Mouse (Mus musculus): ENCODE results near the gene Gm21885. TPM values are rescaled to one million over a fixed set of nuclear protein-coding genes. Genes with fewer than 3 reads are reported as not detected.
A peak's percentile ranks its signal among the peaks of the same experiment; 100 is the strongest.
"Not testable (repeated sequence)": the region's sequence is repeated elsewhere in the genome, so short reads cannot be mapped to it uniquely, and the experiment has no call there.

Gm21885 gene
- polyA plus RNA-seq, 1 experiment, result not detected

- no peak overlapping the region for H3K27ac ChIP-seq (ENCODE audit: insufficient read depth, low read depth, low read length)
- H3K4me3 ChIP-seq (ENCODE audit: insufficient read depth, low read length), result peak overlapping the region; percentile 33
- TF ChIP-seq CTCF (IDR thresholded peaks at IDR 0.05; ENCODE audit: low read depth, low read length) (peak; percentile 54), POLR2A (IDR thresholded peaks at IDR 0.05; ENCODE audit: borderline replicate concordance, low read depth, low read length) (no peak)
- H3K4me1 ChIP-seq (ENCODE audit: control insufficient read depth, insufficient read depth, low read length), result peaks cover 10% of the 10 kb centered on the region
Observed at GRCm38 (mm10) chr11:94265134-94265785, 16.4 kb upstream of the Gm21885 start.

- H3K4me1 ChIP-seq (ENCODE audit: control insufficient read depth, insufficient read depth, low read length), result peaks cover 12% of the 10 kb centered on the region
- H3K4me3 ChIP-seq (ENCODE audit: insufficient read depth, low read length); H3K27ac ChIP-seq (ENCODE audit: insufficient read depth, low read depth, low read length): not testable (repeated sequence)
Observed at GRCm38 (mm10) chr11:94266155-94266554, 15.5 kb upstream of the Gm21885 start.

DNA sequence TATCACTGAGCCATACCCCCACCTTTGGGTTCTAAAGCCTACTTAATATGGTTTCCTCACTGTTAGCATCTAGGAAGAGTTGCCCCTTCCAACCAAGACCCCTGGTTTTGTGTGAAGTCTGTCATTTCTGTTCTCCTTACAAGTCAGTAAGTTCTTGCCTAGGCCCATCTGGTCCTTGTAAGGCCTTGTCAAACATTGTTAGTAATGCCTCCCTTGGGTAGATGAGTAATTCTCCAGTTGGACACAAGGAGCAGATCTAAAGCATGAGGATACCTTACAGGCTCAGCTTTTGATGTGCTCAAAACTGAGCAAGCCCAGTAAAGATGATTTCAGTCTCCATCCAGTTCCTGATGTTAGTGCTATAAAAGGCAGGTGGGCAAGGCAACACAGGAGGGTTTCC is 12.9 kb upstream of the Gm21885 start:
- Histone ChIP-seq H3K4me1 (ENCODE audit: control insufficient read depth, insufficient read depth, low read length) (peaks cover 15% of the 10 kb centered on the region), H3K27ac (ENCODE audit: insufficient read depth, low read depth, low read length) (no peak overlapping the region), H3K4me3 (ENCODE audit: insufficient read depth, low read length) (no peak overlapping the region)
- TF ChIP-seq CTCF (IDR thresholded peaks at IDR 0.05; ENCODE audit: low read depth, low read length) (no peak), POLR2A (IDR thresholded peaks at IDR 0.05; ENCODE audit: borderline replicate concordance, low read depth, low read length) (no peak)

- no peak for TF ChIP-seq POLR2A (IDR thresholded peaks at IDR 0.05; ENCODE audit: borderline replicate concordance, low read depth, low read length)
- TF ChIP-seq CTCF (IDR thresholded peaks at IDR 0.05; ENCODE audit: low read depth, low read length), result no peak
- no peak overlapping the region for H3K27ac ChIP-seq (ENCODE audit: insufficient read depth, low read depth, low read length)
- H3K4me3 ChIP-seq (ENCODE audit: insufficient read depth, low read length), result no peak overlapping the region
- peaks cover 12% of the 10 kb centered on the region; the same call in 1 of the 2 replicates for H3K4me1 ChIP-seq (ENCODE audit: control insufficient read depth, insufficient read depth, low read length)
Observed at GRCm38 (mm10) chr11:94269906-94270305, 11.8 kb upstream of the Gm21885 start.

- Histone ChIP-seq H3K4me3 (ENCODE audit: insufficient read depth, low read length) (no peak overlapping the region), H3K27ac (ENCODE audit: insufficient read depth, low read depth, low read length) (no peak overlapping the region), H3K4me1 (ENCODE audit: control insufficient read depth, insufficient read depth, low read length) (peaks cover 12% of the 10 kb centered on the region; the same call in 1 of the 2 replicates)
- TF ChIP-seq CTCF (IDR thresholded peaks at IDR 0.05; ENCODE audit: low read depth, low read length) (no peak), POLR2A (IDR thresholded peaks at IDR 0.05; ENCODE audit: borderline replicate concordance, low read depth, low read length) (no peak)
Observed at GRCm38 (mm10) chr11:94271015-94271414, 10.7 kb upstream of the Gm21885 start.

DNA sequence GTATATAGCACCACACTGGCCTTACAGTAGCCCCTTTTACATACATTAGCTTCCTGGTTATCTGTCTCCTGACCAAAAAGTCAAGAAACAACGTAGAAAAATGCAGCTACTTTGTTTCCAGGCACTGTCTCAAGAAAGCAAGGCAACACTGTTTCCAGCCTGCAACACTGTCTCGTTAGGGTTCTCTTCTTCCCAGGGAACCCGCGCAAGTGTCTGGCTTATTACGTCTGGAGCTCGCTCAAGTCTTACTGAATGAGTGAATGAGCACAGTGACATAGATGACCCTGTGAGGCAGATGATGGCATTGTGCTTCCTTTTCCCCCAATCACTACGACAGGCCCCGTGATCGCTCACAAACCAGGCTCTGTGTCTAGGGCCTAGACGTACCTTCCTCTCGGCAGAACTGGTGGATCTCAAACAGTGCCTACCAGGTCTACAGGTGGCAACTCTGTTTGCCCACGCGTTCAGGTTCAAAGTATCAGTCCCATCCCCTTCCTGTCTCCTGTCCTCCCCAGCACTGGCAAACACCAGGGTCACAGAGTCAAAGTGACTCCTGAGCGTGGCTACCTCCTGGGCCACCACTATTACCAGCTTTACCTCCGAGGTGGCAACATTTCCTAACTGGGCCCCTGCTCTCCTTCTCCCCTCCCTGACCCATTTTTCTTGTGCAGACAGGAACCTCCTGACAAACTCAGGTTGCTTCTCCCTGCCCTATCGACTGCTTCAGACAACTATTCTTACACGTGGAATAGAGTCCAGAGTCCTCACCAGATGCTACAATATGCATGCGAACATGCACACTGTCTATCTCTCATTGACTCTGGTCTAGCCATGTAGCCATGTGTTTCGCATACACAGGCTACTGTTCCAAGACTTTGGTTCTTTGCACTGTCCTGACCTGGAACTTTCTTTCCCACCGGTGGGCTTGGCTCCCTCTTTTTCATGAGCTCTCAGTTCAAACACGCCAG is 8.4 kb upstream of the Gm21885 start:
- H3K27ac ChIP-seq (ENCODE audit: insufficient read depth, low read depth, low read length), result no peak overlapping the region
- TF ChIP-seq POLR2A (IDR thresholded peaks at IDR 0.05; ENCODE audit: borderline replicate concordance, low read depth, low read length), result no peak
- TF ChIP-seq CTCF (IDR thresholded peaks at IDR 0.05; ENCODE audit: low read depth, low read length), result no peak
- H3K4me1 ChIP-seq (ENCODE audit: control insufficient read depth, insufficient read depth, low read length), result peaks cover 12% of the 10 kb centered on the region; the same call in 1 of the 2 replicates
- no peak overlapping the region for H3K4me3 ChIP-seq (ENCODE audit: insufficient read depth, low read length)

GRCm38 (mm10) chr11:94274206-94274867 is 7.3 kb upstream of the Gm21885 start:
- peaks cover 12% of the 10 kb centered on the region; the same call in 1 of the 2 replicates for H3K4me1 ChIP-seq (ENCODE audit: control insufficient read depth, insufficient read depth, low read length)
- no peak overlapping the region for H3K27ac ChIP-seq (ENCODE audit: insufficient read depth, low read depth, low read length)
- TF ChIP-seq POLR2A (IDR thresholded peaks at IDR 0.05; ENCODE audit: borderline replicate concordance, low read depth, low read length) (no peak), CTCF (IDR thresholded peaks at IDR 0.05; ENCODE audit: low read depth, low read length) (no peak)
- no peak overlapping the region for H3K4me3 ChIP-seq (ENCODE audit: insufficient read depth, low read length)

DNA sequence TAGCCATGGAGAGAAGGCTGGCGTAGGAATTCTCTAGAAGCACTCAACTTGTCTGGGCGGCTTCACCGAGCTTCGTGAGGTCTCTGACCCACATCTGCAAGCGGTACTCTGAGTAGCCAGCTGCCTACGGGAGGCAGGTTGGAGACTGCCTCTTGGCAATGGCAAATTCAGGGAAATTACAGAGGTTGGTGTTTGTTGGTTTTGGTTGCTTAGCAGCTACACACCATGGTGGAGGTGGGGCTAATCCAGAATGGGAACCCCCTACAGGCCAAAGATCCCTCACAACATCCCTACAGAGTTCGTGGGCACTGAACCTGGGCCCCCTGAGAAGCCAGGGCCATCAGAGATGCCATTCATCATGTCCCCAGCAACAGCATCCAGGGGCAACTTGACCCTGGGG is 6.4 kb upstream of the Gm21885 start:
- Histone ChIP-seq H3K4me3 (ENCODE audit: insufficient read depth, low read length) (no peak overlapping the region), H3K27ac (ENCODE audit: insufficient read depth, low read depth, low read length) (no peak overlapping the region), H3K4me1 (ENCODE audit: control insufficient read depth, insufficient read depth, low read length) (peaks cover 9% of the 10 kb centered on the region; the same call in 1 of the 2 replicates)
- TF ChIP-seq CTCF (IDR thresholded peaks at IDR 0.05; ENCODE audit: low read depth, low read length) (no peak), POLR2A (IDR thresholded peaks at IDR 0.05; ENCODE audit: borderline replicate concordance, low read depth, low read length) (no peak)

GRCm38 (mm10) chr11:94275686-94276085 is 6.0 kb upstream of the Gm21885 start:
- Histone ChIP-seq H3K27ac (ENCODE audit: insufficient read depth, low read depth, low read length) (no peak overlapping the region), H3K4me3 (ENCODE audit: insufficient read depth, low read length) (no peak overlapping the region), H3K4me1 (ENCODE audit: control insufficient read depth, insufficient read depth, low read length) (peaks cover 7% of the 10 kb centered on the region; the same call in 1 of the 2 replicates)
- TF ChIP-seq CTCF (IDR thresholded peaks at IDR 0.05; ENCODE audit: low read depth, low read length), result no peak
- TF ChIP-seq POLR2A (IDR thresholded peaks at IDR 0.05; ENCODE audit: borderline replicate concordance, low read depth, low read length), result no peak

Data from bone marrow macrophage, adult 2 months (primary cell).